In the genomic region with DNA sequence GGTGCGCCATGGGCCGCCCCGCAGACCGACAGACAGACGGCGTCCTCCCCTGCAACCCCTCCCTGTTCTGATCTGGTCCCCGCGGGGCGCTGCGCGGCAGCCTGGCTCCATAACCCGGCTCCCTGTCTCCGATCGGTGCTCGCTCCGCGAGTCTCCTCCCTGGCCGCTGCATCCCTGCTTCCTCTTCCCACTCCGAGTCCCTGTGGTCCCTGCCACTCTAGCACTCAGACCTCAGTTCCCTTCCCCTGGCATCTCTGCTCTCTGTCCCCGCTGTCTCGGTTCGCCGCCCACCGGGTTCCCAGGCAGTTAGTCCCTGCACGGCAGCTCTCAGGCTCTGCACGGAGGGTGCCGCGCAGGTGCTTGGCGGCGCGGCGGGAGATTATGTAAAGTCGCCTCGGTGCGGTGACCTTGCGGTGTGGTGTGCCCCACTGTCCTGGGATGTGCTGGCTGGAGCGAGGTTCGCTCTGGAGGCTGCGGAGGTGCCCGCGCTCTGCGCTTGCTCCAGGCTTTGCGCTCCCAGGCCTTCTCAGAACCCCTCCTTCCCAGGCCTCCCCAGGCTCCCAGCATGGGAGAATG, we compare ENCODE assay signal across 8 mouse cellular contexts. TPM values are rescaled to one million over a fixed set of nuclear protein-coding genes. Genes with fewer than 3 reads are reported as not detected.
A peak's percentile ranks its signal among the peaks of the same experiment; 100 is the strongest.
DNase-seq lines count a peak whose midpoint lies in the region; ATAC-seq and TF ChIP-seq lines count a peak whose summit lies in the region.

No protein-coding gene starts in this region.

- no peaks in the 10 kb centered on the region for H3K36me3 ChIP-seq in megakaryocyte, embryonic 14.5 days (replicated peaks; ENCODE audit: low read length)
- H3K36me3 ChIP-seq in heart, postnatal 0 days (replicated peaks; ENCODE audit: control insufficient read depth, insufficient read depth, low read length), result no peaks in the 10 kb centered on the region
- no peaks in the 10 kb centered on the region for H3K36me3 ChIP-seq in midbrain, embryonic 13.5 days
- no peaks in the 10 kb centered on the region for H3K36me3 ChIP-seq in stomach, embryonic 16.5 days (ENCODE audit: control insufficient read depth, insufficient read depth, low read length)

- H3K9me3 ChIP-seq in megakaryocyte, embryonic 14.5 days, result peaks cover 10% of the 10 kb centered on the region; the same call in 1 of the 2 replicates
- no peaks in the 10 kb centered on the region for H3K9me3 ChIP-seq in heart, postnatal 0 days (replicated peaks; ENCODE audit: control insufficient read depth, low read length)
- H3K9me3 ChIP-seq in midbrain, embryonic 13.5 days, result no peaks in the 10 kb centered on the region
- no peaks in the 10 kb centered on the region for H3K9me3 ChIP-seq in stomach, embryonic 16.5 days (replicated peaks; ENCODE audit: control insufficient read depth, low read length)

- WGBS in heart, postnatal 0 days, result under 1% methylated on average over 43 of the region's 43 CpGs
- WGBS in midbrain, embryonic 13.5 days, result under 1% methylated on average over 42 of the region's 43 CpGs
- 2% methylated on average over 43 of the region's 43 CpGs for WGBS in stomach, embryonic 16.5 days

- no peak for TF ChIP-seq CTCF in heart, postnatal 0 days (IDR thresholded peaks at IDR 0.05; ENCODE audit: low read depth)

- H3K4me2 ChIP-seq in heart, postnatal 0 days (ENCODE audit: low read depth, low read length), result peak overlapping the region; percentile 96
- peak overlapping the region; percentile 95 for H3K4me2 ChIP-seq in midbrain, embryonic 13.5 days (replicated peaks)
- peak overlapping the region; percentile 96 for H3K4me2 ChIP-seq in stomach, embryonic 16.5 days (ENCODE audit: low read depth, low read length)

- DNase-seq in cerebellum, postnatal 4 days (ENCODE audit: low spot score in 2 of 2), result peak; percentile 40 to 62
- DNase-seq in heart, postnatal 0 days (ENCODE audit: low spot score), result no peak
- DNase-seq in kidney, postnatal 4 days, result peak; percentile 57 to 68
- no peak for DNase-seq in natural killer cell, adult 2 months (ENCODE audit: low spot score in 2 of 2)

- peaks cover 10% of the 10 kb centered on the region for H3K4me1 ChIP-seq in megakaryocyte, embryonic 14.5 days
- peaks cover 5% of the 10 kb centered on the region for H3K4me1 ChIP-seq in heart, postnatal 0 days (ENCODE audit: control insufficient read depth, insufficient read depth)
- H3K4me1 ChIP-seq in midbrain, embryonic 13.5 days (replicated peaks), result peaks cover 5% of the 10 kb centered on the region
- H3K4me1 ChIP-seq in stomach, embryonic 16.5 days (ENCODE audit: control insufficient read depth, insufficient read depth, low read length), result no peaks in the 10 kb centered on the region

- no peak for TF ChIP-seq EP300 in heart, postnatal 0 days (IDR thresholded peaks at IDR 0.05; ENCODE audit: low read depth)

- no peak for ATAC-seq in megakaryocyte, adult 5-6 weeks (ENCODE audit: poor library complexity, severe bottlenecking)
- no peak; the same call in 1 of the 2 replicates for ATAC-seq in heart, postnatal 0 days (ENCODE audit: insufficient read depth, low read depth)
- ATAC-seq in midbrain, embryonic 13.5 days, result peak; percentile 89
- ATAC-seq in stomach, embryonic 16.5 days (ENCODE audit: insufficient read depth, low FRiP score), result peak; percentile 45; the same call in 1 of the 2 replicates

- H3K4me3 ChIP-seq in megakaryocyte, embryonic 14.5 days (replicated peaks), result peak overlapping the region; percentile 67
- H3K4me3 ChIP-seq in heart, postnatal 0 days (ENCODE audit: low read depth, low read length), result peak overlapping the region; percentile 63
- H3K4me3 ChIP-seq in midbrain, embryonic 13.5 days (replicated peaks), result peak overlapping the region; percentile 84
- H3K4me3 ChIP-seq in stomach, embryonic 16.5 days (replicated peaks; ENCODE audit: low read length), result peak overlapping the region; percentile 74

- no peak overlapping the region for H3K27ac ChIP-seq in heart, postnatal 0 days (ENCODE audit: low read depth)
- H3K27ac ChIP-seq in midbrain, embryonic 13.5 days, result peak overlapping the region; percentile 83
- no peak overlapping the region; the same call in 1 of the 2 replicates for H3K27ac ChIP-seq in stomach, embryonic 16.5 days (ENCODE audit: low read length)

- H3K27me3 ChIP-seq in megakaryocyte, embryonic 14.5 days (replicated peaks), result peaks cover 41% of the 10 kb centered on the region
- H3K27me3 ChIP-seq in heart, postnatal 0 days (ENCODE audit: control insufficient read depth, insufficient read depth, low read length), result peaks cover 46% of the 10 kb centered on the region
- peaks cover 36% of the 10 kb centered on the region for H3K27me3 ChIP-seq in midbrain, embryonic 13.5 days
- H3K27me3 ChIP-seq in stomach, embryonic 16.5 days (ENCODE audit: control insufficient read depth, insufficient read depth, low read length), result peaks cover 22% of the 10 kb centered on the region

- peak overlapping the region; percentile 35 for H3K9ac ChIP-seq in heart, postnatal 0 days (replicated peaks; ENCODE audit: low read depth, low read length)
- peak overlapping the region; percentile 82 for H3K9ac ChIP-seq in midbrain, embryonic 13.5 days (replicated peaks)
- H3K9ac ChIP-seq in stomach, embryonic 16.5 days (ENCODE audit: low read length), result peak overlapping the region; percentile 79

RNA-seq across cellular contexts. Expression of a gene that starts 0.8 kb away (rescaled TPM):
- polyA plus RNA-seq in megakaryocyte, embryonic 14.5 days (2012; ENCODE audit: insufficient read depth, low replicate concordance), result not detected in 2 replicates
- not detected in 2 replicates for total RNA-seq in megakaryocyte, adult 5-6 weeks (2015)
- not detected in 2 replicates for total RNA-seq in megakaryocyte, adult 5-6 weeks (2017)
- 0.89 and 1.9 TPM in 2 replicates for total RNA-seq in heart, postnatal 0 days (2014; rRNA removed; ENCODE audit: low replicate concordance)
- 0.34 and 0.44 TPM in 2 replicates for polyA plus RNA-seq in heart, postnatal 0 days (2015; fragmentation: Nextera tagmentation; extraction: Ambion mirVana)
- polyA plus RNA-seq in midbrain, embryonic 13.5 days (2015; fragmentation: Nextera tagmentation; extraction: Ambion mirVana), result 33.7 and 36.0 TPM in 2 replicates
- 11.4 and 16.7 TPM in 2 replicates for polyA plus RNA-seq in stomach, embryonic 16.5 days (2015; fragmentation: Nextera tagmentation; extraction: Ambion mirVana)

Comparison
In these comparisons a context has a peak if more than half of its experiments do, and no peak if none do; other contexts are left out.
1. ATAC-seq: peak in midbrain, embryonic 13.5 days (single experiment) and stomach, embryonic 16.5 days (single experiment); none in megakaryocyte, adult 5-6 weeks (single experiment) and heart, postnatal 0 days (single experiment).
2. DNase-seq: peak in cerebellum, postnatal 4 days (2 of 2) and kidney, postnatal 4 days (2 of 2); none in heart, postnatal 0 days (single experiment) and natural killer cell, adult 2 months (0 of 2).
3. Peak in every context shown above with its lines, with median percentiles within 50 percentile points of each other: H3K4me3 ChIP-seq, H3K4me2 ChIP-seq and H3K9ac ChIP-seq.